Mouse (Mus musculus): ENCODE data around the gene Pbx4. TPM values are rescaled to one million over a fixed set of nuclear protein-coding genes. Genes with fewer than 3 reads are reported as not detected.

Gene Pbx4
- polyA plus RNA-seq, 1 experiment from 2014 or later: 42.5 TPM

DNA sequence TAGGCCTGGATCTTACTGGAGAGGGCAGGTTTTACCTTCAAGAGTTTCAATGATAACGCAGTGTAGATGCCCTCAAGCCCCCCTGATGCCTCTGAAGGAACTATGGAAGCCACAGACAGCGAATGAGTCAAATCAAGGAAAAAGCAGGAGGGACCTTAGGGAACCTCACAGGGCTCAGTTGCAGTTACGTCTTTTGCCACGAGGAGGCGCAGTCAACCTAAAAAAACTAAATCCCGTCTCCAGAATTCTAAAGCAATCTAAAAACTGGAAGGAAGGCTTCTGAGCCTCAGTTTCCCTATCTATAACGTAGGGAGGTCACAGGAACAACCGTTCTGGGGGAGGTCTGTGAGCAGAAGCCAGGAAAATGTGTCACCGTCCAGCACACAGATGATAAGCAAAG is 41.9 kb downstream of the Pbx4 start:
- ATAC-seq (ENCODE audit: low FRiP score) (no peak), DNase-seq (ENCODE audit: low spot score) (peak; percentile 86)
- Histone ChIP-seq H3K4me2 (replicated peaks; ENCODE audit: low read depth, low read length) (no peak overlapping the region), H3K36me3 (ENCODE audit: control insufficient read depth, insufficient read depth, low read length) (no peaks in the 10 kb centered on the region), H3K4me3 (ENCODE audit: low read depth, low read length) (no peak overlapping the region), H3K9ac (ENCODE audit: low read depth, low read length) (no peak overlapping the region), H3K9me3 (ENCODE audit: control insufficient read depth, low read length) (no peaks in the 10 kb centered on the region), H3K27ac (ENCODE audit: low read depth, low read length) (no peak overlapping the region), H3K27me3 (ENCODE audit: control insufficient read depth, insufficient read depth, low read length) (peaks cover 6% of the 10 kb centered on the region), H3K4me1 (replicated peaks; ENCODE audit: control insufficient read depth, insufficient read depth, low read length) (no peaks in the 10 kb centered on the region)
- 12% methylated on average over 9 of the region's 9 CpGs for WGBS

GRCm38 (mm10) chr8:69874654-69875053 is 42.4 kb downstream of the Pbx4 start:
- WGBS: 88% methylated on average over 13 of the region's 13 CpGs
- no peak for ATAC-seq (ENCODE audit: low FRiP score)
- Histone ChIP-seq H3K9ac (ENCODE audit: low read depth, low read length) (no peak overlapping the region), H3K4me2 (replicated peaks; ENCODE audit: low read depth, low read length) (no peak overlapping the region), H3K27me3 (ENCODE audit: control insufficient read depth, insufficient read depth, low read length) (peaks cover 11% of the 10 kb centered on the region), H3K36me3 (ENCODE audit: control insufficient read depth, insufficient read depth, low read length) (no peaks in the 10 kb centered on the region), H3K27ac (ENCODE audit: low read depth, low read length) (no peak overlapping the region), H3K4me3 (ENCODE audit: low read depth, low read length) (no peak overlapping the region), H3K4me1 (replicated peaks; ENCODE audit: control insufficient read depth, insufficient read depth, low read length) (no peaks in the 10 kb centered on the region), H3K9me3 (ENCODE audit: control insufficient read depth, low read length) (no peaks in the 10 kb centered on the region)
- DNase-seq (ENCODE audit: low spot score): no peak

DNA sequence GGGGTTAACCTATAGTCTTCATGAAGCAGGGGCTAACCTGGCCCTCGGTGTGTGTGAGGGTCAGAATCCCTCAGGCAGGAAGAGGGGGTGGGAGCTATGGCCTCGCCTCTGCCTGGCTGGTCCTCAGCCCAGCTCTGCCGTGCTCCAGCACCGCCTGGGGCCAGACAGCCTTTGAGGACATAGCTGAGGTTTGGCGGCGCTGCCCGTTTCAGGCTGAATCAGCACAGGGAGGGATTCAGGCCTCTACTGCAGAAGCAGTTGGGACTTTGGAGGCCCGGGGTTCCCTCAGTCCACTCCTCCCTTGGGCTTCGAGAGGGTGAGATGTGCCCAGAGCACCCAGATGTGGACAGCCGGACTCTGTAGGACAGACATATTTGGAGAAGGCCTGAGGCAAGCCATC is 43.8 kb downstream of the Pbx4 start:
- H3K9ac ChIP-seq (ENCODE audit: low read depth, low read length): no peak overlapping the region
- no peak for ATAC-seq (ENCODE audit: low FRiP score)
- WGBS: 44% methylated on average over 10 of the region's 10 CpGs
- no peak overlapping the region for H3K4me2 ChIP-seq (replicated peaks; ENCODE audit: low read depth, low read length)
- H3K9me3 ChIP-seq (ENCODE audit: control insufficient read depth, low read length): no peaks in the 10 kb centered on the region
- peaks cover 26% of the 10 kb centered on the region for H3K27me3 ChIP-seq (ENCODE audit: control insufficient read depth, insufficient read depth, low read length)
- H3K36me3 ChIP-seq (ENCODE audit: control insufficient read depth, insufficient read depth, low read length): no peaks in the 10 kb centered on the region
- no peak overlapping the region for H3K27ac ChIP-seq (ENCODE audit: low read depth, low read length)
- no peak overlapping the region for H3K4me3 ChIP-seq (ENCODE audit: low read depth, low read length)
- no peaks in the 10 kb centered on the region for H3K4me1 ChIP-seq (replicated peaks; ENCODE audit: control insufficient read depth, insufficient read depth, low read length)
- no peak for DNase-seq (ENCODE audit: low spot score)

GRCm38 (mm10) chr8:69876967-69877366 is 44.7 kb downstream of the Pbx4 start:
- Histone ChIP-seq H3K4me2 (replicated peaks; ENCODE audit: low read depth, low read length) (no peak overlapping the region), H3K27me3 (ENCODE audit: control insufficient read depth, insufficient read depth, low read length) (peaks cover 35% of the 10 kb centered on the region), H3K9me3 (ENCODE audit: control insufficient read depth, low read length) (no peaks in the 10 kb centered on the region), H3K4me3 (ENCODE audit: low read depth, low read length) (no peak overlapping the region), H3K36me3 (ENCODE audit: control insufficient read depth, insufficient read depth, low read length) (no peaks in the 10 kb centered on the region), H3K27ac (ENCODE audit: low read depth, low read length) (no peak overlapping the region), H3K9ac (ENCODE audit: low read depth, low read length) (no peak overlapping the region), H3K4me1 (replicated peaks; ENCODE audit: control insufficient read depth, insufficient read depth, low read length) (peaks cover 2% of the 10 kb centered on the region; the same call in 1 of the 2 replicates)
- DNase-seq (ENCODE audit: low spot score) (no peak), ATAC-seq (ENCODE audit: low FRiP score) (no peak)
- WGBS: 77% methylated on average over 10 of the region's 10 CpGs

- Histone ChIP-seq H3K4me3 (ENCODE audit: low read depth, low read length) (no peak overlapping the region), H3K36me3 (ENCODE audit: control insufficient read depth, insufficient read depth, low read length) (no peaks in the 10 kb centered on the region), H3K27me3 (ENCODE audit: control insufficient read depth, insufficient read depth, low read length) (peaks cover 39% of the 10 kb centered on the region), H3K9ac (ENCODE audit: low read depth, low read length) (no peak overlapping the region), H3K4me1 (replicated peaks; ENCODE audit: control insufficient read depth, insufficient read depth, low read length) (peaks cover 6% of the 10 kb centered on the region; the same call in 1 of the 2 replicates), H3K4me2 (replicated peaks; ENCODE audit: low read depth, low read length) (no peak overlapping the region), H3K9me3 (ENCODE audit: control insufficient read depth, low read length) (no peaks in the 10 kb centered on the region), H3K27ac (ENCODE audit: low read depth, low read length) (no peak overlapping the region)
- WGBS: 83% methylated on average over 4 of the region's 4 CpGs
- ATAC-seq (ENCODE audit: low FRiP score): no peak
- DNase-seq (ENCODE audit: low spot score): no peak
These were observed 45.1 kb downstream of the Pbx4 start for GRCm38 (mm10) chr8:69877396-69877795.

DNA sequence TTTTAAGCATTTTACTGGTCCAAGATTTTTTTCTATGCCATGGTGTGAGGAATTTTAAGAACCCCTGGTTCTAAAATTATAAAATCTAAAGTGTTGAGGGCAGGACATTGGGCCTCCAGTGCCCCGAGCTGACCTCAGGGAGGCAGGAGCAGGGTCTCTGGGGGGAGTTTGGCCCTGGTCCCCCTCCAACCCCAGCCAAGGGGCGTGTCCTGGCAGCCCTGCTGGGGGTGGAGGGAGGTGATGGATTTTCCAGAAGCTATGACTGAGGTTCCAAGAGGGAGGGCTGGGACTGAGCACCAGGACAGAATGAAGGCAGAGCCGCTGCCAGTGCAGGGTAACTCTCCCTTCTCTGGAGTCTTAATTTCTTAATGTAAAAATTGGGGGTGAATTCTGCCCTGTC is 45.7 kb downstream of the Pbx4 start:
- peaks cover 45% of the 10 kb centered on the region for H3K27me3 ChIP-seq (ENCODE audit: control insufficient read depth, insufficient read depth, low read length)
- no peak overlapping the region for H3K4me3 ChIP-seq (ENCODE audit: low read depth, low read length)
- DNase-seq (ENCODE audit: low spot score) (no peak), ATAC-seq (ENCODE audit: low FRiP score) (no peak)
- H3K4me2 ChIP-seq (replicated peaks; ENCODE audit: low read depth, low read length): no peak overlapping the region
- WGBS: 56% methylated on average over 3 of the region's 3 CpGs
- H3K4me1 ChIP-seq (replicated peaks; ENCODE audit: control insufficient read depth, insufficient read depth, low read length): peaks cover 6% of the 10 kb centered on the region; the same call in 1 of the 2 replicates
- H3K9ac ChIP-seq (ENCODE audit: low read depth, low read length): no peak overlapping the region
- no peaks in the 10 kb centered on the region for H3K9me3 ChIP-seq (ENCODE audit: control insufficient read depth, low read length)
- no peak overlapping the region for H3K27ac ChIP-seq (ENCODE audit: low read depth, low read length)
- no peaks in the 10 kb centered on the region for H3K36me3 ChIP-seq (ENCODE audit: control insufficient read depth, insufficient read depth, low read length)

- DNase-seq (ENCODE audit: low spot score) (no peak), ATAC-seq (ENCODE audit: low FRiP score) (no peak)
- 56% methylated on average over 8 of the region's 8 CpGs for WGBS
- Histone ChIP-seq H3K9ac (ENCODE audit: low read depth, low read length) (no peak overlapping the region), H3K4me3 (ENCODE audit: low read depth, low read length) (no peak overlapping the region), H3K27me3 (ENCODE audit: control insufficient read depth, insufficient read depth, low read length) (peaks cover 62% of the 10 kb centered on the region), H3K4me1 (replicated peaks; ENCODE audit: control insufficient read depth, insufficient read depth, low read length) (peaks cover 6% of the 10 kb centered on the region; the same call in 1 of the 2 replicates), H3K27ac (ENCODE audit: low read depth, low read length) (no peak overlapping the region), H3K4me2 (replicated peaks; ENCODE audit: low read depth, low read length) (no peak overlapping the region), H3K9me3 (ENCODE audit: control insufficient read depth, low read length) (no peaks in the 10 kb centered on the region), H3K36me3 (ENCODE audit: control insufficient read depth, insufficient read depth, low read length) (no peaks in the 10 kb centered on the region)
These were observed 47.4 kb downstream of the Pbx4 start for GRCm38 (mm10) chr8:69879678-69880077.

- DNase-seq (ENCODE audit: low spot score) (peak; percentile 47), ATAC-seq (ENCODE audit: low FRiP score) (no peak)
- no peak overlapping the region for H3K9ac ChIP-seq (ENCODE audit: low read depth, low read length)
- whole genome bisulfite sequencing: 15% methylated on average over 37 of the region's 37 CpGs
- peaks cover 7% of the 10 kb centered on the region; the same call in 1 of the 2 replicates for H3K4me1 ChIP-seq (replicated peaks; ENCODE audit: control insufficient read depth, insufficient read depth, low read length)
- no peak overlapping the region for H3K27ac ChIP-seq (ENCODE audit: low read depth, low read length)
- no peaks in the 10 kb centered on the region for H3K36me3 ChIP-seq (ENCODE audit: control insufficient read depth, insufficient read depth, low read length)
- H3K9me3 ChIP-seq (ENCODE audit: control insufficient read depth, low read length): no peaks in the 10 kb centered on the region
- H3K4me3 ChIP-seq (ENCODE audit: low read depth, low read length): peak overlapping the region; percentile 14; the same call in 1 of the 2 replicates
- peaks cover 73% of the 10 kb centered on the region for H3K27me3 ChIP-seq (ENCODE audit: control insufficient read depth, insufficient read depth, low read length)
- H3K4me2 ChIP-seq (replicated peaks; ENCODE audit: low read depth, low read length): peak overlapping the region; percentile 39; the same call in 1 of the 2 replicates
These were observed 48.5 kb downstream of the Pbx4 start for GRCm38 (mm10) chr8:69880841-69881240.

DNA sequence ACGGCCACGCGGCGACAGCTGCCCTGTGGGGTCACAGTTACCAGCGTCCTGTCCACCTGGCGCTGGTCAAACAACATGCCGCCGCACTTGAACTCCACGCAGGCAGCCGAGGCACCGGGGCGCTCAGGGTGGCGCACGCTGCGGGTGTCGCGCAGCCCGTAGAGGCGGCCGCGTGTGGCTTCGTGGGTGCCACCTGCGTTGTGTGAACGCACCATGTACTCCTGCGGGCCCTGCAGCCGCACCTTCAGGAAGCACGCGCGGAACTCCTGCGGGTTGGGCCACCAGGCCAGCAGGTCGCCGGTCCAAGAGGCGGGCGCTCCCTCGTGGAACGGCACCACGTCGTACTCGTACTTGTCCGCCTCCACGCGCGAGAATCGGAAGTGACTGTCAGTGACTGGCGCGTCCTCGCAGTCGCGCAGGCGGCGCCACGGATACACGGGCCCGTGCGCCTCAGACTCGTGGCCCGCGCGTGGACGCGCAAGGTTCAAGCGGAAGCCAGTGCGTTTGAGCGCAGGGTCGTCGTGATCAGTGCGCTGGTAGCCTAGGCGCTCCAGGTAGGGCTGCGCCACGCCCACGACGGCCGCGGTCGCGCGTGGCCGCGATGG is 49.1 kb downstream of the Pbx4 start:
- ATAC-seq (ENCODE audit: low FRiP score) (peak; percentile 15), DNase-seq (ENCODE audit: low spot score) (peak; percentile 29)
- Histone ChIP-seq H3K4me2 (replicated peaks; ENCODE audit: low read depth, low read length) (peak overlapping the region; percentile 39), H3K36me3 (ENCODE audit: control insufficient read depth, insufficient read depth, low read length) (no peaks in the 10 kb centered on the region), H3K9ac (ENCODE audit: low read depth, low read length) (no peak overlapping the region), H3K4me1 (replicated peaks; ENCODE audit: control insufficient read depth, insufficient read depth, low read length) (peaks cover 8% of the 10 kb centered on the region; the same call in 1 of the 2 replicates), H3K9me3 (ENCODE audit: control insufficient read depth, low read length) (no peaks in the 10 kb centered on the region), H3K27ac (ENCODE audit: low read depth, low read length) (no peak overlapping the region), H3K27me3 (ENCODE audit: control insufficient read depth, insufficient read depth, low read length) (peaks cover 79% of the 10 kb centered on the region), H3K4me3 (ENCODE audit: low read depth, low read length) (peak overlapping the region; percentile 34)
- 21% methylated on average over 76 of the region's 79 CpGs for WGBS

Measured in hindbrain, embryonic 11.5 days (tissue).